ENCODE assay signal across 13 mouse cellular contexts in genomic region chr7:63796001-63796632, GRCm38 (mm10).
DNase-seq lines count a peak whose midpoint lies in the region; ATAC-seq and TF ChIP-seq lines count a peak whose summit lies in the region.
"Had no signal": no experiment of that assay in that cellular context is flagged by ENCODE, and none has a peak within 500 bp of the region (broad histone marks: within the 10 kb centered on the region; RNA-seq: fewer than 3 reads in every experiment).

No protein-coding gene starts in this region.

- no peak for TF ChIP-seq POLR2A in heart, adult 2 months (IDR thresholded peaks at IDR 0.05; ENCODE audit: insufficient read depth, low read depth, low read length)

- no peak overlapping the region for H3K9ac ChIP-seq in forebrain, embryonic 12.5 days
- no peak overlapping the region for H3K9ac ChIP-seq in midbrain, embryonic 14.5 days (replicated peaks; ENCODE audit: low read length)
- H3K9ac ChIP-seq in heart, adult 2 months (ENCODE audit: low read depth, low read length) = no peak overlapping the region
- H3K9ac ChIP-seq: heart, embryonic 12.5 days; liver, postnatal 0 days had no signal

- H3K4me3 ChIP-seq in forebrain, embryonic 12.5 days (replicated peaks) = no peak overlapping the region
- no peak overlapping the region for H3K4me3 ChIP-seq in midbrain, embryonic 14.5 days (replicated peaks; ENCODE audit: low read depth, low read length)
- no peak overlapping the region for H3K4me3 ChIP-seq in heart, adult 2 months
- H3K4me3 ChIP-seq: heart, embryonic 12.5 days; myocyte had no signal

- H3K4me1 ChIP-seq in forebrain, embryonic 12.5 days = peaks cover 11% of the 10 kb centered on the region
- peaks cover 10% of the 10 kb centered on the region for H3K4me1 ChIP-seq in midbrain, embryonic 14.5 days (ENCODE audit: control insufficient read depth, insufficient read depth, low read length)
- no peaks in the 10 kb centered on the region for H3K4me1 ChIP-seq in heart, adult 2 months (ENCODE audit: control insufficient read depth, insufficient read depth, low read length)
- H3K4me1 ChIP-seq: heart, embryonic 12.5 days had no signal

- 0 out of 2 replicates have a peak, but pooled peaks have one; percentile 49 for ATAC-seq in forebrain, embryonic 12.5 days (ENCODE audit: low FRiP score)
- peak; percentile 60; the same call in 1 of the 2 replicates for ATAC-seq in midbrain, embryonic 14.5 days (ENCODE audit: low FRiP score, low TSS enrichment)
- ATAC-seq: liver, postnatal 0 days had no signal

- no peak overlapping the region for H3K4me2 ChIP-seq in forebrain, embryonic 12.5 days
- H3K4me2 ChIP-seq in midbrain, embryonic 14.5 days (ENCODE audit: low read length) = no peak overlapping the region
- H3K4me2 ChIP-seq: heart, embryonic 12.5 days had no signal

- intact Hi-C loops in heart, adult 2 months (cut with DNase I) = loop anchor here (1.0 kb wide), 1 partner anchor 34 kb away; no protein-coding TSS in a partner anchor

- TF ChIP-seq CTCF in heart, adult 2 months (IDR thresholded peaks at IDR 0.05) = no peak

- no peaks in the 10 kb centered on the region for H3K79me2 ChIP-seq in heart, adult 2 months (replicated peaks; ENCODE audit: control insufficient read depth, insufficient read depth, low read length)

- H3K27ac ChIP-seq in forebrain, embryonic 12.5 days = no peak overlapping the region
- H3K27ac ChIP-seq in midbrain, embryonic 14.5 days (replicated peaks; ENCODE audit: low read depth, low read length) = no peak overlapping the region
- H3K27ac ChIP-seq in heart, adult 2 months = no peak overlapping the region

- DNase-seq in brain, adult 2 months (ENCODE audit: low read depth, low spot score) = peak; percentile 88
- DNase-seq in cerebellum, adult 8-10 months = peak; percentile 69
- DNase-seq in midbrain, embryonic 14.5 days = peak; percentile 68
- no peak for DNase-seq in layer of hippocampus, postnatal 25 days (ENCODE audit: extremely low spot score in 1 of 2, low spot score in 1 of 2)
- no peak for DNase-seq in heart, adult 2 months
- no peak for DNase-seq in adrenal gland, postnatal 4 days (ENCODE audit: low spot score in 2 of 2)
- DNase-seq: kidney, adult 18-20 months; layer of hippocampus, postnatal 36 days; liver, postnatal 0 days; thymus, postnatal 4 days had no signal

- H3K27me3 ChIP-seq in forebrain, embryonic 12.5 days = no peaks in the 10 kb centered on the region
- H3K27me3 ChIP-seq in midbrain, embryonic 14.5 days (ENCODE audit: control insufficient read depth, insufficient read depth, low read length) = no peaks in the 10 kb centered on the region
- H3K27me3 ChIP-seq in heart, adult 2 months (ENCODE audit: control insufficient read depth, insufficient read depth, low read length) = no peaks in the 10 kb centered on the region
- H3K27me3 ChIP-seq: heart, embryonic 12.5 days had no signal

- no peaks in the 10 kb centered on the region for H3K9me3 ChIP-seq in forebrain, embryonic 12.5 days
- H3K9me3 ChIP-seq in midbrain, embryonic 14.5 days (ENCODE audit: control insufficient read depth, low read length) = no peaks in the 10 kb centered on the region
- H3K9me3 ChIP-seq: heart, embryonic 12.5 days had no signal

- 6% methylated on average over 8 of the region's 8 CpGs for WGBS in forebrain, embryonic 12.5 days
- 3% methylated on average over 8 of the region's 8 CpGs for WGBS in midbrain, embryonic 14.5 days
- WGBS in heart, adult 2 months = 53% methylated on average over 8 of the region's 8 CpGs

- no peaks in the 10 kb centered on the region for H3K36me3 ChIP-seq in forebrain, embryonic 12.5 days (replicated peaks)
- H3K36me3 ChIP-seq in midbrain, embryonic 14.5 days (ENCODE audit: control insufficient read depth, insufficient read depth, low read length) = no peaks in the 10 kb centered on the region
- no peaks in the 10 kb centered on the region for H3K36me3 ChIP-seq in heart, adult 2 months (ENCODE audit: control insufficient read depth, insufficient read depth, low read length)
- H3K36me3 ChIP-seq: heart, embryonic 12.5 days had no signal

- no peak for TF ChIP-seq EP300 in heart, adult 2 months (IDR thresholded peaks at IDR 0.05; ENCODE audit: insufficient read depth, low read depth, low read length)

Comparison
In these comparisons a context has a peak if more than half of its experiments do, and no peak if none do; other contexts are left out.
1. DNase-seq: peak in brain, adult 2 months (single experiment), cerebellum, adult 8-10 months (single experiment) and midbrain, embryonic 14.5 days (single experiment); none in layer of hippocampus, postnatal 25 days (0 of 2), heart, adult 2 months (0 of 2) and adrenal gland, postnatal 4 days (0 of 2).